Mouse (Mus musculus): Measurements from ENCODE around the gene Actrt2. TPM values are rescaled to one million over a fixed set of nuclear protein-coding genes. Genes with fewer than 3 reads are reported as not detected.

The Actrt2 gene
- total RNA-seq (2014; rRNA removed) (not detected in 2 replicates), polyA plus RNA-seq (2015; fragmentation: Nextera tagmentation; extraction: Ambion mirVana) (not detected in 2 replicates)

GRCm38 (mm10) chr4:154667767-154668166 is at the start of gene Actrt2:
Gene Actrt2 (minus strand): TSS chr4:154667867.
- no peak within 1 kb of the TSS for H3K4me2 ChIP-seq (ENCODE audit: low read depth, low read length)
- H3K27ac ChIP-seq: no peak within 1 kb of the TSS
- no peak for ATAC-seq
- TF ChIP-seq CTCF (IDR thresholded peaks at IDR 0.05; ENCODE audit: low read depth): no peak
- no peaks in the 10 kb centered on the region for H3K36me3 ChIP-seq (ENCODE audit: insufficient read depth, low read length)
- H3K9ac ChIP-seq (replicated peaks; ENCODE audit: low read length): no peak within 1 kb of the TSS
- H3K4me1 ChIP-seq (ENCODE audit: insufficient read depth, low read length): no peaks in the 10 kb centered on the region
- DNase-seq (ENCODE audit: low spot score): no peak
- no peaks in the 10 kb centered on the region for H3K9me3 ChIP-seq (ENCODE audit: low read length)
- no peaks in the 10 kb centered on the region for H3K27me3 ChIP-seq (ENCODE audit: insufficient read depth, low read length)
- WGBS: 81% methylated on average over 2 of the region's 2 CpGs
- no peak within 1 kb of the TSS for H3K4me3 ChIP-seq (ENCODE audit: low read length)

- Histone ChIP-seq H3K27ac (no peak overlapping the region), H3K27me3 (ENCODE audit: insufficient read depth, low read length) (no peaks in the 10 kb centered on the region), H3K9me3 (ENCODE audit: low read length) (no peaks in the 10 kb centered on the region), H3K4me3 (ENCODE audit: low read length) (no peak overlapping the region), H3K9ac (replicated peaks; ENCODE audit: low read length) (no peak overlapping the region), H3K4me1 (ENCODE audit: insufficient read depth, low read length) (no peaks in the 10 kb centered on the region), H3K4me2 (ENCODE audit: low read depth, low read length) (no peak overlapping the region), H3K36me3 (ENCODE audit: insufficient read depth, low read length) (no peaks in the 10 kb centered on the region)
- WGBS: 80% methylated on average over 21 of the region's 21 CpGs
- no peak for ATAC-seq
- no peak for DNase-seq (ENCODE audit: low spot score)
- no peak for TF ChIP-seq CTCF (IDR thresholded peaks at IDR 0.05; ENCODE audit: low read depth)
Observed at GRCm38 (mm10) chr4:154709391-154710107, 41.9 kb upstream of the Actrt2 start.

DNA sequence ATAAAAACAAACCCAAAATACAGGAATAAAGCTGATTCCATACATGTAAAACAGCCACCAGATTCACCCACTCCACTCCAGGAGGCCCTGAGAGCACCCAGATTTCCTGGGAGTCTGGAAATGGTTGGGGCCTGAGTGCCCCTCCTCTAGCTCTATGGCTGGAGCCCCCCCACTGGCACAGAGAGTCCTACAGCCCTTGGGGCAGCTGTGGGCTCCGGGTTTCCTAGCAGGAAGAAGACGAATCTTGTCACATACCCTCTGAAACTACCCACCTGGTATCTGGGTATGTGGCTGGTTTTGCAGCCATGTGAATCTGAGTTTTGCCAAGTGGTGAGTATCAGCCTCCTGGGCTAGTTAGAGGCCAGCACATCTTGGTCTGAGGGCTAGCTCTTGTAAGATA is 41.1 kb upstream of the Actrt2 start:
- ATAC-seq: no peak
- no peaks in the 10 kb centered on the region for H3K4me1 ChIP-seq (ENCODE audit: insufficient read depth, low read length)
- H3K36me3 ChIP-seq (ENCODE audit: insufficient read depth, low read length): no peaks in the 10 kb centered on the region
- no peak overlapping the region for H3K27ac ChIP-seq
- H3K4me3 ChIP-seq (ENCODE audit: low read length): no peak overlapping the region
- WGBS: 69% methylated on average over 2 of the region's 2 CpGs
- no peak overlapping the region for H3K9ac ChIP-seq (replicated peaks; ENCODE audit: low read length)
- no peaks in the 10 kb centered on the region for H3K9me3 ChIP-seq (ENCODE audit: low read length)
- TF ChIP-seq CTCF (IDR thresholded peaks at IDR 0.05; ENCODE audit: low read depth): no peak
- no peaks in the 10 kb centered on the region for H3K27me3 ChIP-seq (ENCODE audit: insufficient read depth, low read length)
- no peak overlapping the region for H3K4me2 ChIP-seq (ENCODE audit: low read depth, low read length)
- no peak for DNase-seq (ENCODE audit: low spot score)

DNA sequence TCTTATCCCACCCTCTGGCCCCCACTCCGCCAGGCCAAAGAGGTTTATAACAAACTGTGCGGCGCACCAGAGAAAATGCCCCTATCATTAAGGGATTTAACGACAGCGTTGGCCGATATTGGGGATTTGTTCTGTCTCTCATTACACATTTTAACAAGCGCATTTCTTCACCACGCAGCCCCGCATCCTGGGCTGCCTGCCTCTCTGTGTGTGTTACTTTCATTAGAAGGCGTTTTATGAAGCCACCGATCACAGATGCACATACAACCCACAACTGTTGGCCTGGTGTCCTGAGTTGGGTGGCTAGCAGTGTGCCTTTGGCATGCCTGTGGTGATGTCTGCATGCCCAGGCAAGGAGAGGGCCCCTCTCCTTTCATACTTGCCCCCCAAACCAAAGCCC is 40.6 kb upstream of the Actrt2 start:
- Histone ChIP-seq H3K27me3 (ENCODE audit: insufficient read depth, low read length) (no peaks in the 10 kb centered on the region), H3K9ac (replicated peaks; ENCODE audit: low read length) (no peak overlapping the region), H3K4me2 (ENCODE audit: low read depth, low read length) (no peak overlapping the region), H3K27ac (no peak overlapping the region), H3K36me3 (ENCODE audit: insufficient read depth, low read length) (no peaks in the 10 kb centered on the region), H3K9me3 (ENCODE audit: low read length) (no peaks in the 10 kb centered on the region), H3K4me1 (ENCODE audit: insufficient read depth, low read length) (no peaks in the 10 kb centered on the region), H3K4me3 (ENCODE audit: low read length) (no peak overlapping the region)
- ATAC-seq (no peak), DNase-seq (ENCODE audit: low spot score) (no peak)
- no peak for TF ChIP-seq CTCF (IDR thresholded peaks at IDR 0.05; ENCODE audit: low read depth)
- WGBS: 90% methylated on average over 11 of the region's 11 CpGs

DNA sequence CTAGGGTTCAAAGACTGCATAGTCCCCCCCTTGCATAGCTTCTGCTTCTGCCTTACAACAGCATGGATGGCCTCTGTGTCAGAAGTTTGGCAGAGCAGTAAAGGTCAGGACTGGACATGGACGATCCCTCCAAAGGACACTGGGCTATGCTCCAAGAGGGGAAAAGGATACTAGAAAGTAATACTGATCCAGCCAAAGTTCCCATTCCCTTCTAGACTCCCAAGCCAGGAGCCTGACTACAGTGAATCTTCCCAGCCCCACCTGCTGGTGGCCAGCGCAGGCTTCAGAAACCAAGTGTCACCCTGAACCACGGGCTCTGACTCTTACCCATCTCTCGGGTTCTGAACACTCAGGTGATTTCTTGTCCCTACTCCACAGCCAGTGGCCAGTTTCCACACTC is 39.9 kb upstream of the Actrt2 start:
- H3K27me3 ChIP-seq (ENCODE audit: insufficient read depth, low read length): no peaks in the 10 kb centered on the region

DNA sequence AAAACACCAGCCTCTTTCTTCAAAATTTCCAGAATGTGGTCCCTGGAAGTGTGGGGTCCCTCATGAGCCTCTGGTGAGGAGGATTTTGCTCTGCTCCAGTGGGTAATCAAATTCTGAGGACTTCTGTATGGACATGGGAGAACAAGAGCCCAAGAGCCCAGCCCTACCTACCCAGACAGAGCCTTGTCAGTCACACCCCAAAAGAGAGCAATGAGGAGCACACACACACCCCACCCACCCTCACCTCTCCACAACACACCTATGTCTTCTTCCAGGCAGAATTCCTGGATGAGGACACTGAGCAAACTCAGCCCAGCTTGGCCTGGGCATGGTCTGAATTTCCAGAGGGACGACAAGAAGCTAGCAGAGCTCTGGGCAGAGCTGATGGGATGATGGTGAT is 38.8 kb upstream of the Actrt2 start:
- Histone ChIP-seq H3K27ac (no peak overlapping the region), H3K36me3 (ENCODE audit: insufficient read depth, low read length) (no peaks in the 10 kb centered on the region), H3K9ac (replicated peaks; ENCODE audit: low read length) (no peak overlapping the region), H3K9me3 (ENCODE audit: low read length) (no peaks in the 10 kb centered on the region), H3K27me3 (ENCODE audit: insufficient read depth, low read length) (no peaks in the 10 kb centered on the region), H3K4me2 (ENCODE audit: low read depth, low read length) (no peak overlapping the region), H3K4me1 (ENCODE audit: insufficient read depth, low read length) (no peaks in the 10 kb centered on the region), H3K4me3 (ENCODE audit: low read length) (no peak overlapping the region)
- TF ChIP-seq CTCF (IDR thresholded peaks at IDR 0.05; ENCODE audit: low read depth): no peak
- ATAC-seq (no peak), DNase-seq (ENCODE audit: low spot score) (no peak)
- 71% methylated on average over 1 of the region's 1 CpGs for WGBS

More for the DNA sequence above, 39.9 kb upstream of the Actrt2 start:
- no peak overlapping the region for H3K4me2 ChIP-seq (ENCODE audit: low read depth, low read length)
- no peak overlapping the region for H3K9ac ChIP-seq (replicated peaks; ENCODE audit: low read length)
- H3K9me3 ChIP-seq (ENCODE audit: low read length): no peaks in the 10 kb centered on the region
- H3K27ac ChIP-seq: no peak overlapping the region
- H3K4me3 ChIP-seq (ENCODE audit: low read length): no peak overlapping the region
- H3K36me3 ChIP-seq (ENCODE audit: insufficient read depth, low read length): no peaks in the 10 kb centered on the region
- TF ChIP-seq CTCF (IDR thresholded peaks at IDR 0.05; ENCODE audit: low read depth): no peak
- H3K4me1 ChIP-seq (ENCODE audit: insufficient read depth, low read length): no peaks in the 10 kb centered on the region
- DNase-seq (ENCODE audit: low spot score): no peak
- WGBS: 83% methylated on average over 4 of the region's 4 CpGs
- ATAC-seq: no peak

GRCm38 (mm10) chr4:154705681-154706080 is 38.0 kb upstream of the Actrt2 start:
- no peak for TF ChIP-seq CTCF (IDR thresholded peaks at IDR 0.05; ENCODE audit: low read depth)
- H3K4me3 ChIP-seq (ENCODE audit: low read length): no peak overlapping the region
- H3K27ac ChIP-seq: no peak overlapping the region
- no peak overlapping the region for H3K4me2 ChIP-seq (ENCODE audit: low read depth, low read length)
- no peaks in the 10 kb centered on the region for H3K4me1 ChIP-seq (ENCODE audit: insufficient read depth, low read length)
- WGBS: 79% methylated on average over 4 of the region's 4 CpGs
- no peak for ATAC-seq
- H3K9ac ChIP-seq (replicated peaks; ENCODE audit: low read length): no peak overlapping the region
- DNase-seq (ENCODE audit: low spot score): no peak
- H3K27me3 ChIP-seq (ENCODE audit: insufficient read depth, low read length): no peaks in the 10 kb centered on the region
- no peaks in the 10 kb centered on the region for H3K9me3 ChIP-seq (ENCODE audit: low read length)
- H3K36me3 ChIP-seq (ENCODE audit: insufficient read depth, low read length): no peaks in the 10 kb centered on the region
